Mouse (Mus musculus): ENCODE data around the gene Slc39a11.
A peak's percentile ranks its signal among the peaks of the same experiment; 100 is the strongest.

The Slc39a11 gene

DNA sequence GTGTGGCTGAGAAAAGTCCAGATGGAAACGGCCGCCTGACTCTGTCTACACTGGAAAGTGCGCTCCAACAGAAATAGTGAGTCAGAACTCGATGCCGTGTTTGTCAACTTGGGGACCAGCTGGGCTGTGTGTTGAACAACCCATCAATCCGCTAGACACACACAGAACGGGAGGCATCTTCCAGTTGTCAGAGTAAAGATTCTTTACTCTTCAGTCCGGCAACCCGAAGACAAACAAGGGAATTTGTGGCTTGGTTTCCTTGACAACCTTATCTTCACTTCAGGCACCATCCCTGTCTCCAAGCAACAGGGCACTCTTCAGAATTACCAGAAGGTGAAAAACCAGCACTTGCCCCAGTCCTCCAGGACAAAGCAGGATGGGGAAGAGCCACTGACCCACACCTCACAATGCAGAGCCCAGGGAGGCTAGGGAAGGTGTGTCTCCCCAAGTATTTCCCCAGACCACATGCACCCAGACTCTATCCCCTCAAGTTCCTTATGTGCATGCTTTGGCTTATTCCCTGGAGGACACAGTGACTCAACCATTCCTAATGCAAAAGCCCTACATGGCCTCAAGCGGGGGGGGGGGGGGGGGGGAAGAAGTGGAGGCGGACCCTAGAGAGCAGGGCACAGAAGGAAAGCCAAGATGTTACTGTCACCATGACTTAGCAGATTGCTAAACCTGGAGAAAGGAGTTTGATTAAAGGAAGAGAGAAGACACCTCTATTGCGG is 297.6 kb downstream of the Slc39a11 start:
- no peak for DNase-seq (ENCODE audit: low spot score in 2 of 2)

DNA sequence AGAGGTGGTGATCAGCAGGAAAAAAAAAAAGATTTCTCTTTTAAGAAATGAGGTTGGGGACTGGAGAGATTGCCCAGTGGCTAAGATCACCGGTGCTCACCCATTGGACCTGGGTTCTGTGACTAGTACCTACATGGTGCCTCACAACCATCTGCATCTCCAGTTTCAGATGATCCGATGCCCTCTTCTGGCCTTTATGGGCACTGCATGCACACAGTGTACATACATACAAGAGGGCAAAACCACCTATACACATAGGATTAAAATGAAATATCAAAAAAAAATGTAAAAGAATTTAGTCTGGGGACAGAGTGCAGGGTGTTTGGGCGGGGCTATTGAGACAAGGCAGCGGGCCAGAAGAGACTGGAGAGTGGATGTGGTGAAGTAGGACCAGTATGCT is 299.3 kb downstream of the Slc39a11 start:
- DNase-seq (ENCODE audit: low spot score in 2 of 2) = no peak

DNA sequence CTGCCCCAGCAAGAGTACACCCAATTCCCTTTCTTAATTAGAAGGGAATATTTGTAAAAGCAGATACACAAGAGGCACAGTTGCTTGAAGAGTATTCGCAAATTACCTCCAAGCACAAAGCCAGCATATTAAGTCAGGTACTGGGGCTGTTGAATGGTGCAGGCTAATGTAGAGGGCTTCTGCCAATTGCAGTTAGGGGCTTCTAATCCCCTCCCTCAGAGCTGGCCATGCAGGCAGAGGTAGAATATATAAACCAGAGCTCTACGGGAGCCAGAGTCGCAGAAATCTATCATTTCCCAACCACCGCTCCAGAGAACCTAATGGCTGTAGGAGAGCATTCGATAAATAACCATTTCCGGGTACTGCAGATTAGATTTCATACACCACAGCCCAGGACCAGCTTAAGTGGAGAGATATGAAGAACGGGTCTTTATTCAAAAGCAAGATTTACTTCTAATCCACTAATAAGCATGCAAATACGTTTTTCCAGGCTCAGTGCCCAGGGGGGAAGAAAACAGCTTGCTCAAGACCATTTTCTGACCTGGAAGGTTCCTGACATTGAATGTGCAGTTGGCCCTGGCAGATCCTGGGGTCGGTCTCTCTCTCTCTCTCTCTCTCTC is 302.9 kb downstream of the Slc39a11 start:
- no peak for DNase-seq (ENCODE audit: low spot score in 2 of 2)

GRCm38 (mm10) chr11:113339770-113340169 is 310.1 kb downstream of the Slc39a11 start:
- peak; percentile 59 to 77 for DNase-seq (ENCODE audit: low spot score in 2 of 2)

GRCm38 (mm10) chr11:113338581-113338980 is 311.3 kb downstream of the Slc39a11 start:
- DNase-seq (ENCODE audit: low spot score in 2 of 2) = no peak

DNA sequence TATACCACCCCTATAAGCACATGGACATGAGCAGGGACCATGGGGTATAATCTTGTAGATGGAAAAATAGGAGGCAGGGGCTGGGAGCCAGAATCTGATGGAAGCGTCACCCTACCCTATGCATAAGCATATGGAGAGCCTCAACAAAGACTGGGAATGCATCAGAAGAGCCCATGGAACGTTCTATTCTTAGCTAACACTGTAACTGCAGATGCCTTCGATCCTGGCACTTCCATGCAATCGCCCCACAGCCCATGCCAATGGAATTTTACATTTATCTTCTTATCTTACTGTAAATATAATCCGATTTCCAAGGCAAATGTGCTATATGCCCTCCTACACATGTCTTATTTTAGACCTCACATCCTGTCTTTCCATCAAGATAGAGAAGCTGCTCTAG is 314.2 kb downstream of the Slc39a11 start:
- peak; percentile 71 to 86 for DNase-seq (ENCODE audit: low spot score in 2 of 2)

DNA sequence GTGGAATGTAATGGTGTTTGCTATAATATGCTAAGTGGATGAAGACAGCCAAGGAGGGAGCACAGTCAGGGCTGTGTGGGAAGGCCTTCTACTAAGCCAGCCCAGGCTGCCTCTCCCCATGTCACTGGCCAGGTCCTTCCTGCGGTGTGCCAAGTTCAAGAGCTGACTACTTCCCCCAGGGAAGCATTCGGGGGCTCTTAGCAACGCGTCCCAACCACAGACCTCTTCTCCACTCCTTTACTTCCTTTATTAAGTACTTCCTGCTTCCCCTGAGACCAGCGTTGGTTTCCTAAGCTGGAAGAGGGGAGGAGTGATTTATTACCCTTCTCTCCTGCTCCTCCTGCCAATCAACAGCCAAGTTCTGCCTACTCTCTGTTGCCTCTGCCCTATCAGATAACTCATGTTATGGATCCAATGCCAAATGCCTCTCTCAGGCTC is 315.4 kb downstream of the Slc39a11 start:
- no peak for DNase-seq (ENCODE audit: low spot score in 2 of 2)

DNA sequence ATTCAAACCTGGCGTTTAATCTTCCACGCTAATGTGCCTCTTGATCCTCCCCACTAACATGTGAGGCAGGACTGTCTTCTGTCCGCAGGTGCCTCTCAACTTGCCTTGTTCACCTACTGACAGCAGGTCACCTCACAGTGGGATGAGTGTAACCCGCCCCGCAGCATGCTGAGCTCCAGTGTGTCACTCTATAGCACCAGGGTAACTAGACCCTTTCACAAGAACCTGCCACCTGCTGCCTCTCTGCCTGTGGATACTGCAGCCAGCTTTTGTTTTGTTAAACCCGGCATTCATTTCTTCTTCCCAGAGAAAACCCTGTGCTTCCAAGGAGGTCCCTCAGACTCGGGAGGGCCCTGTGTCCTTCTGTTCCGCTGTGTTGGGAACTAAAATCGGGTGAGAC is 316.3 kb downstream of the Slc39a11 start:
- DNase-seq (ENCODE audit: low spot score in 2 of 2) = no peak

DNA sequence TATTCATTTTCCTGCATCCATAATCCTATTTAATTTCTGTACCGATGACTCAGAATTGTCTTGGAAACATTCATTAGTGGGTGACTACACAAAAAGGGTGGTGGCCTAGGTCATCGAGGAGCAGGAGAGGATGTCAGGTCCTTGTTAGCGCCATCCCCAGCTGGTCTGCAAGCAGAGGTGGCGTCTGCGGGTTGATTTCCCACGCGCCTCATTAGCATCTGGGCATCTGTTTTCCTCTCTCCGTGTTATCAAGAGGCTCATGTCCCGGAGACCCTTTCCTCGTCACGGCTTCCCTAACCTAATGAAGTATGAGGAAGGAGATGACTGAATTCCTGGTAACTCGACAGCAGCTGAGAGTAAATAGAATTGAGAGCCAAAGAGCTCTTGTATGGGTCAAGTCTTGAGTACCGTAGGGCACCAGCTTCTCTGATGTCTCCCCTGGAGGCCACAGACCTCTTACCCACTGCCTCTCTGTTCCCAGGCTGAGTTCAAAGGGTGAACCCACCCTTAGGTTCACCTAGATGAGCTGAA is 319.8 kb downstream of the Slc39a11 start:
- no peak for DNase-seq (ENCODE audit: low spot score in 2 of 2)

GRCm38 (mm10) chr11:113327499-113328062 is 322.3 kb downstream of the Slc39a11 start:
- DNase-seq (ENCODE audit: low spot score in 2 of 2) = no peak

- DNase-seq (ENCODE audit: low spot score in 2 of 2) = peak; percentile 57 to 73
Observed at GRCm38 (mm10) chr11:113326387-113327011, 323.4 kb downstream of the Slc39a11 start.

DNA sequence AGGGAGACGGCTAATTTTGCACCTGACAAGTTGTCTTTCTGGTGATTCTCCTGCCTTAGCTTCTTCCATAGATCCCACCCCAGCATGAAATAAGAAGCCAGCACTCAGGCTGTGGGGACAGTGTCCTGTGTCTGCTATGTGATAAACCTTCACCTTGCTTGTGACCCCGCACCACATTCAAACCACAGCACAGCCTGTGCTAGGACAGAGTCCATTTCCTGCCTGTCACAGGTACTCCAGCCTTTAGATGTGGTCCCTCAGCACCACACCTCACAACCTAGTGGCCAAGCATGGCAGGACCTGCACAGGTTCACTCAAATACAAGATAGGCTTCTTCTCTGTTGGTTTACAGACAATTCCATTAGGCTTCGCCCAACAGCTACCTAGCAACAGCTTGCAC is 328.3 kb downstream of the Slc39a11 start:
- no peak for DNase-seq (ENCODE audit: low spot score in 2 of 2)

GRCm38 (mm10) chr11:113309265-113309951 is 340.5 kb downstream of the Slc39a11 start:
- DNase-seq (ENCODE audit: low spot score in 2 of 2) = no peak

DNA sequence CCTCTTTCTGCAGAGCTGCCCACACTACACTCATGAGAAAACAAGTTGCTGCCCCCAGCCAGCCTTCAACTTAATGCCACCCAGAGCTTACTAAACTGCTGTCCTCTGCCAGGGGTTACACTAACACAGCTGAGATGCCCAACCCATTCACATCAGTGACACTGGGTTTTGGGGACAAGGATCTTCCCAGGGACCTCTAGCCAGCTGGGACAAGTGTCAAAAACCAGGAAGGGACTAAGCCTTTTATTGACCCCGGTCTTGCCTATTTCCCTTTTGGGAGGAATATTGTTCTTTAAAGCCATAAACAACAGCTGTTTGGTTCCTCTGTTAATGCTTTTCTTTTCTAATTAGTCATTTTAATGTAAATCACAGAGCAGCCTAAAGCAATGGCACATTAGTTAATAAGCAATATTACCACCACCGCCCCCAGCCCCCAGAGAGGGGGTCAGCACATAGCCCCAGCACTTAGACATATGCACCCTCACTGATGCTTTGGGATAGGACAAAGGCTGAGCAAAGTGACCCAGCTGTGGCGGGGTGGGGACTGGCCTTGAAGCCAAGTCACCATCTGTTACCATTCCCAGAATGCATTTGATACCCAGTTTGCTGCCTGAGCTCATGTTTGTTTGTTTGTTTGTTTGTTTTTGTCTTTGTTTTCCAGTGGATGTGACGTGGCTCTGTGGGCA is 341.5 kb downstream of the Slc39a11 start:
- no peak for DNase-seq (ENCODE audit: low spot score in 2 of 2)

- DNase-seq (ENCODE audit: low spot score in 2 of 2) = no peak
Observed at GRCm38 (mm10) chr11:113303204-113303603, 346.7 kb downstream of the Slc39a11 start.

- DNase-seq (ENCODE audit: low spot score in 2 of 2) = no peak
Observed at GRCm38 (mm10) chr11:113299492-113299891, 350.4 kb downstream of the Slc39a11 start.

DNA sequence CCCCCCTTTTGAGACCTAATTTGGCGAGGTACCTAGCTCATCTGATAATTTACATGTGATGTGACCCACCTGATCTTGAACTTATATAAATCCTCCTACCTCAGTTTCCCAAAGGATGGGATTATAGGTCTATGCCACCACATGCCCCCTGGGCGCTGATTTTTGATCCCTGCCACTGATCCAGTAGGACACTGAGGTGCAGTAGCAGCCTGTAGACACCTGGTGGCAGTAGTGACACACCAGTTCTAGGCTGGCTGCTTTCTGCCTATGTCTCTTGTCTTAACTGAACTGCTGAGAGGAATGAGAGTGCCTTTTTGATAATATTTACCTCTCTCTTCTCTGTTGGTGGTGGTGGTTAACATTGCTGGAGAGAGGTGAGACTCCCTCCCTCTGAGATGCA is 352.1 kb downstream of the Slc39a11 start:
- peak; percentile 86 to 88 for DNase-seq (ENCODE audit: low spot score in 2 of 2)

GRCm38 (mm10) chr11:113296912-113297625 is 352.8 kb downstream of the Slc39a11 start:
- DNase-seq (ENCODE audit: low spot score in 2 of 2) = no peak

GRCm38 (mm10) chr11:113296162-113296561 is 353.7 kb downstream of the Slc39a11 start:
- peak; percentile 77 to 91 for DNase-seq (ENCODE audit: low spot score in 2 of 2)

DNA sequence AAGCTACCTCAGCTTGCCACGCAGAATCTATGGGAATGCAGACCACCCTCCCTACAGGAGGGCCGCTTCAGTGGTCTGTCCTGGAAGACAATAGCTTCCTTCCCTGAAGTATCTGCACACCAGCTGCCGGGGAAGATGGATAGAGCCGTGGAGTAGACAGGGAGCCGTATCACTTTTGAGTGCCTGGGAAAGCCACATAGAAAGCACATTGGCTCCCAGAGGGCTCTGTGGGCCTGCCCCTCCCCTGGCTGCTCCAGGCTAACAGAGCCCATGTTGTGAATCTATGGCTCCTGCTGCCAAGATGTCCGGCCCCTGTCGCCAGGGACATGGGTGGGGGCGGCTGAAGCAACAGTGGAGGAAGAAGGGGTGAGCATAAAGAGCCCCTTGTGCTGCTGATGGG is 355.4 kb downstream of the Slc39a11 start:
- DNase-seq (ENCODE audit: low spot score in 2 of 2) = peak; percentile 73 to 74

All from right cerebral cortex, postnatal 10 days (tissue).